Mouse (Mus musculus): ENCODE data around the gene Fus. TPM values are rescaled to one million over a fixed set of nuclear protein-coding genes. Genes with fewer than 3 reads are reported as not detected.
"Not testable (repeated sequence)": the region's sequence is repeated elsewhere in the genome, so short reads cannot be mapped to it uniquely, and the experiment has no call there.

Gene Fus
- polyA plus RNA-seq, 1 experiment from 2014 or later = 139 TPM

- 6% methylated on average over 31 of the region's 32 CpGs for WGBS
- H3K4me2 ChIP-seq (replicated peaks; ENCODE audit: low read depth, low read length) = peak overlapping the region; percentile 99
- H3K36me3 ChIP-seq (ENCODE audit: insufficient read depth, low read length) = no peaks in the 10 kb centered on the region
- H3K27ac ChIP-seq (ENCODE audit: low read length) = peak overlapping the region; percentile 95; the same call in 1 of the 2 replicates
- ATAC-seq = peak; percentile 88
- H3K4me3 ChIP-seq (ENCODE audit: low read depth, low read length) = peak overlapping the region; percentile 64
- no peaks in the 10 kb centered on the region for H3K27me3 ChIP-seq (replicated peaks; ENCODE audit: insufficient read depth, low read length)
- H3K4me1 ChIP-seq (ENCODE audit: insufficient read depth, low read depth, low read length) = peaks cover 10% of the 10 kb centered on the region; the same call in 1 of the 2 replicates
- H3K9me3 ChIP-seq (ENCODE audit: low read length) = no peaks in the 10 kb centered on the region
- TF ChIP-seq EP300 (IDR thresholded peaks at IDR 0.05) (no peak), CTCF (IDR thresholded peaks at IDR 0.05) (peak; percentile 99)
- peak overlapping the region; percentile 51 for H3K9ac ChIP-seq (replicated peaks; ENCODE audit: low read depth)
- peak; percentile 99 for DNase-seq (ENCODE audit: low spot score)
These were observed 32.1 kb upstream of the Fus start for GRCm38 (mm10) chr7:127935028-127935722.

DNA sequence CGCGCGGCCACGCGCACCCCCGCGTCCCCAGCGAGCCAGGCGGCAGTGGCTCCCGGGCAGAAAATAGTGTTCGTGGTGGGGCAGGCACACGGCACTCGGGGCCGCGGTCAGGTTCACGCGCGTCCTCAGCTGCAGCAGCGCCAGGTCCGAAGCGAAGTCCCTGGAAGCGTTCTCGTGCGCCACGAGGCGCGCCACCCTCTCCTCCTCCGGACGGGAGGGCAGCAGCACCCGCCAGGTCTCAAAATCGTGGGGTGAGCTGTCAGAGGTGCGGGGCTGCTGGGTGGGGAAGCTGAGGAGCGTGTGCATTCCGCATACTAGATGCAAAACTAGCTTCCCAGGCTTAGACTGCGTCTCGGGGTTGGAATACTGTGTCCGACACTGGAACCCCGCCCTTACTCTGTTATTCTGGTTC is 31.5 kb upstream of the Fus start:
- DNase-seq (ENCODE audit: low spot score) (peak; percentile 49), ATAC-seq (peak; percentile 23)
- Histone ChIP-seq H3K27ac (ENCODE audit: low read length) (peak overlapping the region; percentile 71; the same call in 1 of the 2 replicates), H3K4me3 (ENCODE audit: low read depth, low read length) (peak overlapping the region; percentile 64), H3K36me3 (ENCODE audit: insufficient read depth, low read length) (no peaks in the 10 kb centered on the region), H3K4me1 (ENCODE audit: insufficient read depth, low read depth, low read length) (peaks cover 10% of the 10 kb centered on the region; the same call in 1 of the 2 replicates), H3K27me3 (replicated peaks; ENCODE audit: insufficient read depth, low read length) (no peaks in the 10 kb centered on the region), H3K4me2 (replicated peaks; ENCODE audit: low read depth, low read length) (peak overlapping the region; percentile 99), H3K9me3 (ENCODE audit: low read length) (no peaks in the 10 kb centered on the region), H3K9ac (replicated peaks; ENCODE audit: low read depth) (peak overlapping the region; percentile 51)
- no peak for TF ChIP-seq CTCF (IDR thresholded peaks at IDR 0.05)
- TF ChIP-seq EP300 (IDR thresholded peaks at IDR 0.05) = no peak
- under 1% methylated on average over 38 of the region's 38 CpGs for WGBS

DNA sequence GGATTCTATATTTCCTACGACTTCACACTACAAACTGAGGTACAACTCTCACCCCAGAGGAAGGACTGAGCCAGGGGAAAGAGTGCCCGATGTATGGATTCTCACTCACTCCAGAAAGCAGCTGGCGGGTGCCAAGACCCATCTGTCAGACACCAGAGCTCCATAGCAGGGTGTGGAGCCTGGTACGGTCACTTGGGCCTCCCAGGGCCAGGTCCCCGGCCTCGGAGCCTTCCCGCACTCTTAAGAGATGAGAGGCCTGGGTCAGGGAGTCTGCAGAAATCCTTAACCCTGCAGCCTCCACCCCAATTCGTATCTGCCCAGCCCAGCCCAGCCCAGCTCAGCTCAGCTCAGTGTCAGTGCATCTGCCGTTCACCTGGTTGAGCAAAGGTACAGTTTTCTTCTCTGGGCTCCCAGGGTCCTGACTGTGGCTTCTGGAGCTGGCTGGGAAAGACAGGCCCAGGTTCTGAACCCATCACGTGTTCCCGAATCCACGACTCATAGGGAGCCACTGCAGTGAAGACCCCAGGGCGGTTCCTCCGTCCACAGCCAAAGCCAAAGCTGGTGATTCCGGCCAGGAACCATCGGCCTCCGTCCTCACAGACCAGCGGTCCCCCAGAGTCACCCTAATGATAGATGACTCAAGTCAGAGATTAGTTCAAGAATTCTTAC is 30.9 kb upstream of the Fus start:
- peak overlapping the region; percentile 51 for H3K9ac ChIP-seq (replicated peaks; ENCODE audit: low read depth)
- no peaks in the 10 kb centered on the region for H3K9me3 ChIP-seq (ENCODE audit: low read length)
- H3K4me2 ChIP-seq (replicated peaks; ENCODE audit: low read depth, low read length) = peak overlapping the region; percentile 99
- peak overlapping the region; percentile 64 for H3K4me3 ChIP-seq (ENCODE audit: low read depth, low read length)
- ATAC-seq (no peak), DNase-seq (ENCODE audit: low spot score) (no peak)
- H3K27me3 ChIP-seq (replicated peaks; ENCODE audit: insufficient read depth, low read length) = no peaks in the 10 kb centered on the region
- WGBS = 55% methylated on average over 18 of the region's 18 CpGs
- peaks cover 6% of the 10 kb centered on the region; the same call in 1 of the 2 replicates for H3K4me1 ChIP-seq (ENCODE audit: insufficient read depth, low read depth, low read length)
- H3K36me3 ChIP-seq (ENCODE audit: insufficient read depth, low read length) = no peaks in the 10 kb centered on the region
- TF ChIP-seq EP300 (IDR thresholded peaks at IDR 0.05) (no peak), CTCF (IDR thresholded peaks at IDR 0.05) (no peak)
- H3K27ac ChIP-seq (ENCODE audit: low read length) = peak overlapping the region; percentile 71; the same call in 1 of the 2 replicates

GRCm38 (mm10) chr7:127942097-127942496 is 25.2 kb upstream of the Fus start:
- H3K4me2 ChIP-seq (replicated peaks; ENCODE audit: low read depth, low read length); H3K9me3 ChIP-seq (ENCODE audit: low read length); H3K4me1 ChIP-seq (ENCODE audit: insufficient read depth, low read depth, low read length); H3K27me3 ChIP-seq (replicated peaks; ENCODE audit: insufficient read depth, low read length); H3K9ac ChIP-seq (replicated peaks; ENCODE audit: low read depth); DNase-seq (ENCODE audit: low spot score); H3K36me3 ChIP-seq (ENCODE audit: insufficient read depth, low read length); H3K4me3 ChIP-seq (ENCODE audit: low read depth, low read length); ATAC-seq; H3K27ac ChIP-seq (ENCODE audit: low read length): not testable (repeated sequence)
- 40% methylated on average over 2 of the region's 2 CpGs for WGBS
- TF ChIP-seq CTCF (IDR thresholded peaks at IDR 0.05) = peak; percentile 30

DNA sequence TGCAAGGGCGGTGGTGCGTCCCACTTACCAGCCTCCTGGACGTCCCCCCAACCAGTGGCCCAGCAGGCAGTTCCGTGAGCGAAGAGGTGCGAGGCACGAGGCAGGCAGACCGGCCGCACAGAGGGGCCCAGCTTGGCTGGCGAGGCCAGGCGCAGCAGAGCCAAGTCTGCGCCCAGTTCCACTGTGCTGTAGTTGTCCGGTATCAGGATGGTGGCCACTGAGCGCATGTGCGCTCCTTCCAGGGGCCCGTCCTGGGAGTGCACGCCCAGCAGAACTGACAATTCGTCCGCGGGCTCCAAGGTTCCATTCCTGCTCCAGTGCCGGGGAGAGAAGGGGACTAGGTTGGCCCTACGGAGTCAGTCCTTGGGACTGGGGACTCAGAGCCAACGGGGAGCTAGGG is 22.6 kb upstream of the Fus start:
- Histone ChIP-seq H3K4me2 (replicated peaks; ENCODE audit: low read depth, low read length) (0 out of 2 replicates have a peak overlapping the region, but pooled peaks have one; percentile 29), H3K27ac (ENCODE audit: low read length) (no peak overlapping the region), H3K4me1 (ENCODE audit: insufficient read depth, low read depth, low read length) (no peaks in the 10 kb centered on the region), H3K4me3 (ENCODE audit: low read depth, low read length) (no peak overlapping the region), H3K9me3 (ENCODE audit: low read length) (no peaks in the 10 kb centered on the region), H3K27me3 (replicated peaks; ENCODE audit: insufficient read depth, low read length) (peaks cover 7% of the 10 kb centered on the region; the same call in 1 of the 2 replicates), H3K36me3 (ENCODE audit: insufficient read depth, low read length) (no peaks in the 10 kb centered on the region), H3K9ac (replicated peaks; ENCODE audit: low read depth) (no peak overlapping the region)
- peak; percentile 37 for ATAC-seq
- DNase-seq (ENCODE audit: low spot score) = no peak
- 13% methylated on average over 23 of the region's 23 CpGs for WGBS
- TF ChIP-seq EP300 (IDR thresholded peaks at IDR 0.05) (no peak), CTCF (IDR thresholded peaks at IDR 0.05) (0 out of 2 replicates have a peak, but pooled peaks have one; percentile 3)

DNA sequence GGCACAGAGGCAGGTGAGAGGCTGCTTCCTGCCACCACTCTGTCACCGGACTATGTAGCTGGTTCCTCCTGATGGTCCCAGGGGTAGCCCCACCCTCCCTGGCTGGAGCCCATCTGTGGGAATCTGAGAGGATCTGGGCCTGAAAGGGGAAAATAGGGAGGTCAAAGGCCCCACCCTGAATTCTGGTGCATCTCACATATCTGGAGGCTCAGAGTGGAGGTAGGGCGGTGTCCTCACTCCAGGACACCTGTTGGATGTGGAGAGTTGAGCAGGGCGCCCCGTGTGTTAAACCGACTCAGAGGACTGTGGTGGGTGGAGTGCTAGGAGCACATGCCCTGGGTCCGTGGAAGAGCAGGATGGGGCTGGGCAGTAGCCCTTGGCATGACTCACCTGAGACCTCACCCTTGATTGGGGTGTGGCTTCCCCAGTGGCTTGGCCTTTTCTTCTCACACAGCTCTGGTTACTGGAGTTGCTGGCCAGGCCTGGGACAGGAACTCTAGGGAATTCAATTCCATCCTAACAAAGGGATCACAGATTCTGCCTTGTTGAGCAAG is 20.7 kb upstream of the Fus start, which contains the start of gene Prss36:
Gene Prss36 (minus strand): TSS at position 256 of the 554 bp plus-strand sequence.
- Histone ChIP-seq H3K36me3 (ENCODE audit: insufficient read depth, low read length) (no peaks in the 10 kb centered on the region), H3K9ac (replicated peaks; ENCODE audit: low read depth) (no peak within 1 kb of the TSS), H3K27me3 (replicated peaks; ENCODE audit: insufficient read depth, low read length) (peaks cover 7% of the 10 kb centered on the region; the same call in 1 of the 2 replicates), H3K9me3 (ENCODE audit: low read length) (no peaks in the 10 kb centered on the region), H3K4me2 (replicated peaks; ENCODE audit: low read depth, low read length) (no peak within 1 kb of the TSS), H3K27ac (ENCODE audit: low read length) (no peak within 1 kb of the TSS), H3K4me1 (ENCODE audit: insufficient read depth, low read depth, low read length) (no peaks in the 10 kb centered on the region), H3K4me3 (ENCODE audit: low read depth, low read length) (no peak within 1 kb of the TSS)
- 56% methylated on average over 6 of the region's 6 CpGs for WGBS
- peak; percentile 56 for ATAC-seq
- TF ChIP-seq EP300 (IDR thresholded peaks at IDR 0.05) (no peak), CTCF (IDR thresholded peaks at IDR 0.05) (no peak)
- DNase-seq (ENCODE audit: low spot score) = no peak

Measured in lung, postnatal 0 days (tissue).